Mouse (Mus musculus) C2C12 (cell line): ENCODE results near the gene Txn2.

Source experiments
- CTCF ChIP-seq: IDR thresholded peaks from one replicate; pipeline ENCODE4 v1.5.1; 2011; ENCODE audit not compliant: control insufficient read depth, insufficient read depth, insufficient read length
- MAX ChIP-seq: IDR thresholded peaks from one replicate; pipeline ENCODE4 v1.6.1; 2011; ENCODE audit warnings: mild to moderate bottlenecking, control low read depth
- MYOG ChIP-seq: IDR thresholded peaks from one replicate; pipeline ENCODE4 v1.6.1; 2011; ENCODE audit not compliant: control insufficient read depth, insufficient read length; ENCODE audit errors: extremely low read depth

- TF ChIP-seq CTCF (no peak), MAX (no peak), MYOG (no peak)
These were observed 2.3 kb upstream of the Txn2 start for GRCm38 (mm10) chr15:77930986-77931688.
